Mouse (Mus musculus) embryonic facial prominence, embryonic 10.5 days (tissue): Measurements from ENCODE around the gene Sh3glb1. TPM values are rescaled to one million over a fixed set of nuclear protein-coding genes. Genes with fewer than 3 reads are reported as not detected.
"Not testable (repeated sequence)": the region's sequence is repeated elsewhere in the genome, so short reads cannot be mapped to it uniquely, and the experiment has no call there.

Experiments
- DNase-seq: peaks from one replicate; pipeline ENCODE4 v3.0.0-alpha.2; 2017; ENCODE audit warnings: low spot score
- H3K27ac ChIP-seq: fragments of 300-500 bp; sonication (generic); replicated peaks from 2 replicates; pipeline ENCODE4 v1.5.1; 2016; ENCODE audit warnings: mild to moderate bottlenecking
- H3K27me3 ChIP-seq: fragments of 300-500 bp; sonication (generic); replicated peaks from 2 replicates; pipeline ENCODE4 v1.6.1; 2016; ENCODE audit warnings: low read depth, mild to moderate bottlenecking; ENCODE audit not compliant: poor library complexity, severe bottlenecking
- H3K36me3 ChIP-seq: fragments of 300-500 bp; sonication (generic); replicated peaks from 2 replicates; pipeline ENCODE4 v1.6.1; 2016; ENCODE audit warnings: mild to moderate bottlenecking, moderate library complexity
- H3K4me1 ChIP-seq: fragments of 300-500 bp; sonication (generic); 2 replicates; pipeline ENCODE4 v1.6.1; 2016
- H3K4me3 ChIP-seq: fragments of 300-500 bp; sonication (generic); 2 replicates; pipeline ENCODE4 v1.5.1; 2016; ENCODE audit warnings: mild to moderate bottlenecking, moderate library complexity
- H3K9me3 ChIP-seq: fragments of 300-500 bp; sonication (generic); 2 replicates; pipeline ENCODE4 v1.6.1; 2016; ENCODE audit warnings: mild to moderate bottlenecking
- WGBS: fragments of 180-500 bp; shearing (Covaris S2); methylation state at CpG from one replicate; pipeline ENCODE4 v1.1.7; 2016; 5-methylcytosine and 5-hydroxymethylcytosine counted together
- polyA plus RNA-seq: library from polyadenylated mRNA; unstranded; fragments of >200 nt; fragmentation: Nextera tagmentation; extraction: Ambion mirVana; gene quantifications from 2 replicates; pipeline ENCODE4 v1.2.1, GENCODE M21; 2016

Gene Sh3glb1
- 65.7 and 68.5 TPM in 2 replicates for polyA plus RNA-seq

DNA sequence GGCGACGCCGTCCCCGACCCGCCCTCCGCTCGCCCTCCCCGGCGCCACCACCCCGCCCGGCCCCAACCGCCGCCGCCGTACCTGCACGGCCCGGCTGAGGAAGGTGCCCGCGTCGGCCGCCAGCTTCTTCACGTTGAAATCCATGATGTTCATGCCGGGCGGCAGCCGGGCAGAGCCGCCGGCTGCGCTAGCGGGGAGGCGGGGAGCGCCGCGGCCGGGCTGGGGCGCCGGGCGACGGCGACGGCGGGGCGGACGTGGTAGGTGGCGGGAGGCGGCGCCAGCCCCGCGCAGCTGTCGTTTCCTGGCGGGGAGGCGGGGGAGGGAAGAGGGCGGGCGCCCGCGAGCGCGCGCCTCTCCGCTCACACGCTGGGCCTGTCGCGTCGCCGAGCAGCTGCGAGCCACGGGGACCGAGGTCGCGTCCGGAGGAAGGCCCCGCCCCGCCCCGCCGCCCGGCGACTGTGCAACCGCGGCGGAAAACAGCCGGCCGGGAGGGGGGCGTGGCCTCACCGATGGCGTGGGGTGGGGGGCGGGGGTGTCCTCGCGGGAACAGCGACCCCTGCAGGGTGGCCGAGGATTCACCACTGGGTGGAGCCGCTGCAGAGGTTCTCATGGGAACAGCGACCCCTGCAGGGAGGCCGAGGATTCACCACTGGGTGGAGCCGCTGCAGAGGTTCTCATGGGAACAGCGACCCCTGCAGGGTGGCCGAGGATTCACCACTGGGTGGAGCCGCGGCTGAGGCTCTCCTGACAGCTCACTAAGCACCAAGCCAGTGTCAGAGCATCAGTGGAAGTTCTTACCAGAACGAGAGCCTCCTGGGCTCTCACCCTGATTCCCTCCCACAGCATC is at the start of gene Sh3glb1:
Gene Sh3glb1, minus strand, starts transcription at position 435 of the 847 bp plus-strand sequence.
- DNase-seq, result peak; percentile 95
- Histone ChIP-seq H3K4me3 (peak within 1 kb of the TSS; percentile 78), H3K27ac (peak within 1 kb of the TSS; percentile 96), H3K9me3 (no peaks in the 10 kb centered on the region), H3K36me3 (no peaks in the 10 kb centered on the region), H3K4me1 (peaks cover 30% of the 10 kb centered on the region), H3K27me3 (no peaks in the 10 kb centered on the region)
- under 1% methylated on average over 98 of the region's 98 CpGs for WGBS

DNA sequence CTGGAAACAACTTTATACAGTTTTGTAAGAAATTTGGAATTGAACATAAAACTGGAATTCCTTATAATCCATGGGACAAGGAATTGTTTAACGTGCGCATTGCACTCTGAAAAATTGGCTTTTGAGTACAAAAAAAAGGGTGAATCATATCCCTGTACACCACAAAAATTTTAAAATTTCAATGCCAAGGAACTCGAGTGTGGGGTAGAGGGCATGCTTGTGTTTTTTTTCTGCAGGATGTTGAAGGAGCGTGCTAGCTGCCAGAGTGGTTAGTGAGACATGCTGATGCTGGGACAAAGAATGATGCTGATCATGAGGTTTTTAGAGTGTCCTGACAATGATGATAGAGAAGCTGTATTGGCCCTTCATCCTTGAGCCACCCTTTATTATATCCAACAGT is 45.0 kb upstream of the Sh3glb1 start:
- WGBS, result 92% methylated on average over 4 of the region's 4 CpGs
- H3K27me3 ChIP-seq, result no peaks in the 10 kb centered on the region

DNA sequence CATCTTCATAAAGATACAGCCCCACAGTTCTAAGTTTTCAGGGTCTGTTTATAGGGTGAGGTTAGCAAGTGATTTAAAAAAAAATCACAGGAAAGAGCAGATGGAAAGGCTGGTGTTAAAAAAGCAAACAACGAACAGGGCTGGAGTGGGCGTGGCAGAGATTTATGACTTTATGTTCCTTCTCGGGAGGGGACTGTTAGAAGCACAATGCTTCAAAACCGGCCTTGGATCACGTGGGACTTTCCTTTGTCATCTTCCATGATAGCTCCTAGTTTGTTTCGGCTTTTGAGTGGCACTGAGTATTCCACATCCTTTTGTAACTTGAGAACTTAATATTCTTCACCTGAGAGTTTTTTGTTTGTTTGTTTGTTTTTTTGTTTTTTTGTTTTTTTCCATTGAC is 41.3 kb upstream of the Sh3glb1 start:
- WGBS, result 83% methylated on average over 6 of the region's 6 CpGs
- H3K27me3 ChIP-seq, result no peaks in the 10 kb centered on the region
- no peaks in the 10 kb centered on the region for H3K4me1 ChIP-seq
- no peaks in the 10 kb centered on the region for H3K36me3 ChIP-seq
- no peak overlapping the region for H3K4me3 ChIP-seq
- H3K27ac ChIP-seq, result no peak overlapping the region
- no peaks in the 10 kb centered on the region for H3K9me3 ChIP-seq
- no peak for DNase-seq

More for the DNA sequence above, 45.0 kb upstream of the Sh3glb1 start:
- no peak overlapping the region for H3K4me3 ChIP-seq
- H3K4me1 ChIP-seq, result no peaks in the 10 kb centered on the region
- no peak for DNase-seq
- H3K9me3 ChIP-seq, result no peaks in the 10 kb centered on the region
- no peaks in the 10 kb centered on the region for H3K36me3 ChIP-seq
- no peak overlapping the region for H3K27ac ChIP-seq

DNA sequence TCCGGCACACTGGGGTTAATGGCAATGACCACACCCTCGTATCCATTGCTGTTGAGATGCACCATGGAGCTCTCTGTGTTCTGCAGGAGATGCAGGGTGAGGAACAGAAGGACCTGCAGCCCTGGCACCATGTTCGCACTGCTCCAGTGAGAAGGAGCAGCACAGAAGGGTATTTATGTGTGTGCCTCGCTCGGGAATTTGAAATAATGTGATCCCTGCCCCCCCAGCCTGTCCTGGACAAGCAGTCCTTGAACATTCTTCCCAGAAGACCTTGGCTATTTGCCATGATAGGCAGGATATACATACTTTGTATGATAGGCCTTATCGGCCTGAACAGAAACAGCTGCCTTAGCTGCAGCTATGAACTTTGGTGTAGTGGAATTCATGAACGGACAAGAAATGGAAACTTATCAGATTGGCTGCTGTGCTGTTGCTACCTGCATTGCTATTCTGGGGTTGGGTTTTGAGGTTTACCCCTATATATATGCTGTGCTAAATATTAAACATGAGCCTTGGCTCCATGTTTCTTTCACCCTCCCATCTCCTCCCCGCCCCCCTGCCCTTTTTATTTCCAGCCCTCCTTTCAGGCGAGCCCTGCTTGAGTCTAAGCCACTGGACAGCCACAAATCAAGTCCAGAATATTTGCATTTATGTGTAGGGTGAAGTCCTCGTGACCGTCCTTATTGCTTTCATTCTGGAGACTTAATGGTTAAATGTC is 40.6 kb upstream of the Sh3glb1 start, which contains the start of gene Clca3a1:
Gene Clca3a1, minus strand, starts transcription at position 386 of the 718 bp plus-strand sequence.
- 88% methylated on average over 11 of the region's 11 CpGs for WGBS
- no peaks in the 10 kb centered on the region for H3K9me3 ChIP-seq
- H3K27me3 ChIP-seq, result no peaks in the 10 kb centered on the region

DNA sequence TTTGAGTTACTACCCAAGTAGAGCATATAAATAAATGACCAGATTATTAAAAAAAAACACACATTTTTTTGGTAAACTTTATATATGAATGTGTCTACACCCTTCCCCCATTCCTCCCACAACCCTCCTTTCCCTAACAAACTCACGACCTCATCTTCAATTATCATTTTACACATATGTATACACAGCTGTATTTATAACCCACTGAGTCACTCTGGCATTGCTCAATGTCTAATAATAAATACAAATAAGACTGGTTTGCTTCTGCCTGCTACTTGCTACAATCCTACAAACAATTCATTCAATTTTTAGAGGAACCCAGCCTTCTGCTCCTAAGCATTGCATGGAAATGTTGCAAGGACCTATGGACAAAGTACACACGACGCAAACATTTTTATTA is 39.6 kb upstream of the Sh3glb1 start:
- no peaks in the 10 kb centered on the region for H3K36me3 ChIP-seq
- no peak overlapping the region for H3K4me3 ChIP-seq
- H3K9me3 ChIP-seq, result no peaks in the 10 kb centered on the region
- H3K27me3 ChIP-seq, result no peaks in the 10 kb centered on the region
- DNase-seq, result no peak
- no peaks in the 10 kb centered on the region for H3K4me1 ChIP-seq
- H3K27ac ChIP-seq, result no peak overlapping the region
- WGBS, result 87% methylated on average over 3 of the region's 3 CpGs

More for the DNA sequence above, 40.6 kb upstream of the Sh3glb1 start, which contains the start of gene Clca3a1:
- no peaks in the 10 kb centered on the region for H3K36me3 ChIP-seq
- H3K27ac ChIP-seq, result no peak within 1 kb of the TSS
- H3K4me1 ChIP-seq, result no peaks in the 10 kb centered on the region
- no peak within 1 kb of the TSS for H3K4me3 ChIP-seq
- no peak for DNase-seq

DNA sequence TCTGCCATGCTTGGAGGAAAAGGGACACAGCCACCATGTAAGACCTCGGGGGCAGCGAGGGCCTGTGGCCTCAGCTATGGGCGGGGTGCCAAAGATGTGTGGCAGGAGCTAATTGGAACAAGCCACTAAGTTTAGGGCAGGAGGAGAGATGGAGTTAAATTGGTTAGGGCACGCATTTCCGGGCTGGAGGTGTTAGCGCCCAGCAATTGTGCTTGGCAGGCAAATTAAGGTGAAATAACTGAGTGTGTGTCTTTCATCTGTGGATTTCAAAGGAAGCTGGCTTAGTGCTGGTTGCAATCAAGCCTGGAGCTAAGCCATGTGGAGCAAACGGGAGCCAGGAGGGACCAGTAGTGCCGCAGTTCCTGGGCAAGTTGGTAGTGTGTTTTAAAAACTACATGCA is 36.0 kb upstream of the Sh3glb1 start:
- not testable (repeated sequence) for H3K27ac ChIP-seq, DNase-seq
- 84% methylated on average over 8 of the region's 8 CpGs for WGBS

DNA sequence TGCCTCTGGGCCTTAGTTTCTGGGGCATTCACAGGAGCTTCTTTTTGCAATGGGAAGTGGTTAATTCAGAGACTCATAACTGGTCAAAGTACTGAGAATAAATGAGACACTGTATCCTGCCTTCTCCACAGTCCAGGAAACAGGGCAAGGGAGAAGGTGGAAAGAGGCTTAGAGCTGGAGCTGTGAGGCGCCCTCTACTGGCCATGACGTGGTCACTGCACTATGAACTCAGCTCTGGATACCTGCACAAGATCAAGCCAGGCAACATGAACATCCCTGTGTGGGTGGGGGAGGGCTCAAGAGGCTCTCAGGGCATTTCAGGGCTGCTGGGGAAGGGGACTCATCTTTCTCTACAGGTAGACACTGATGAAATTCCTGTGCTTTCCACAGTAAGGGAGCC is 33.0 kb upstream of the Sh3glb1 start:
- Histone ChIP-seq H3K36me3 (no peaks in the 10 kb centered on the region), H3K4me3 (no peak overlapping the region), H3K4me1 (no peaks in the 10 kb centered on the region), H3K27me3 (no peaks in the 10 kb centered on the region), H3K27ac (no peak overlapping the region), H3K9me3 (no peaks in the 10 kb centered on the region)
- WGBS, result 0% methylated on average over 2 of the region's 2 CpGs
- DNase-seq, result peak; percentile 12

More for the DNA sequence above, 36.0 kb upstream of the Sh3glb1 start:
- not testable (repeated sequence) for H3K9me3 ChIP-seq, H3K27me3 ChIP-seq, H3K4me1 ChIP-seq, H3K36me3 ChIP-seq, H3K4me3 ChIP-seq

DNA sequence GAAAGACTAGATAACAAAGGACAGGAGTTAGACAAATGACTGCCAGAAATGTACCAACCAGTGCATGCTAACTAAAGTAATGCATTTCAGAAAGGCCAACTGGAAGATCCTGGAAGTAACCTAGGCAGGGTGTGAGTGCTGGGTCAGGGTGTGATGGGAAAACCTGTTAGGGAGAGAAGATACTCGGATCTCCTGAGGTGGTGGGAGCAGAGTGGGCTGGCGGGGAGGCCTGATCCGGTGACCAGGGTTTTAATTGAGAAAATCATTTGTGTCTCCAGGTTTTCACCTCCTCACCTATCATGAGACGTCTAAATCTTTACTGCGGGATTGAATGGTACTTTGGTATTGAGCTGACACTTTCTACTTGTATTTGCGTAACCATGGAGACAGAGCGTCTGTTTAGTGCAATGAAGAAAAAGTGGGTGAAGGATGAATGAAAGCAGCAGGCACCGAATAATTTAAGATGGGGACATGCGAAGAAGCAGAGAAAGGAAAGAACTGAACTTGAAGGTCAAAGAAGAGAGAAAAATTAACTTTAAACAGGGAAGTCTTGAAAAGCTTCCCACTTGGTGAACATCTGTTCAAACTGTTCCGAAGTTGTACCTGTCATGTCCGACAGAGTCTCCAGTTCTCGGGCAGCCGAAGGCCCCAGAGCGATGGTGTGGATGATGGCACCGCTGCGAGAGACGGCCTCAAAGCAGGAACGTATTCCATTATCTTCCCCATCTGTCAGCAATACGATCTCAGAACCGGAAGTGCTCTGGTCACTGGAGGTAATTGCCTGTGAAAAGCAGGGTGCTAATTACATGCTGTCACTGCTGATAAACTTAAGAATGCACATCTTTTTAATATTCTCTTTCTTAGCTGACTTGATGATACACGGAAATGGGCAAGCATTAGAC is 29.2 kb upstream of the Sh3glb1 start:
- not testable (repeated sequence) for H3K27me3 ChIP-seq, H3K9me3 ChIP-seq, H3K4me3 ChIP-seq, H3K4me1 ChIP-seq, DNase-seq, H3K27ac ChIP-seq, H3K36me3 ChIP-seq
- 72% methylated on average over 20 of the region's 21 CpGs for WGBS

DNA sequence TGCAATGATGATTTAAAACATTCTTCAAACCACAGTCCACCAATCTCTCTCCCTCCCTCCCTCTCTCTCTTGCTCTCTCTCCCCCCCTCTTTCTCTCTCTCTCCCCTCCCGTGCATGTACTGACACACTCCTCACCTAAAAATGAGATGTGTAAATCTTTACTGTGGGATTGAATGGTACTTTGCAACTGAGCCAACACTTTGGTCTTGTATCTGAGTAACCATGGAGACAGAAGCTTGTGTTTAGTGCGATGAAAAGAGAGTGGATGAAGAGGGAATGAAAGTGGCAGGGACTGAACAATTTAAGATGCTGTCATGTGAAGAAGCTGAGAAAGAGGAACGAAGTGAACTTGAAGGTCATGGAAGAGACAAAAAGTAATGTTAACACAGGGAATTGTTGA is 27.6 kb upstream of the Sh3glb1 start:
- WGBS, result 69% methylated on average over 3 of the region's 3 CpGs
- not testable (repeated sequence) for H3K36me3 ChIP-seq, H3K27ac ChIP-seq

DNA sequence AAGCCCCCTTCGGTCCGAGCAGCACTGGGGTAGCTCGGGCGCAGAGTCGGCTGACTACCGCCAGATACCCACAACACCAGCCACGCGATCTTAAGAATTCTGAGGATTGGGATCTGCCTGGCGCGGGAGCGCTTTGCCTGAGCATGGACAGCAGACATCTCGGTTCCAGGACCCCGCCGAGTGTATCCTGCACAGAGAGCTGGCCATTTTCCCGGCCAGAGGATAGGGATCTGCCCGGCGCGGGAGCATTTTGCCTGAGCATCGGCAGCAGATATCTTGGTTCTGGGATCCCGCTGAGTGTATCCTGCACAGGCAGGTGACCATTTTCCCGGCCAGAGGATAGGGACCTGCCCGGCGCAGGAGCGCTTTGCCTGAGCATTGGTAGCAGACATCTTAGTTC is 18.3 kb upstream of the Sh3glb1 start:
- not testable (repeated sequence) for H3K27ac ChIP-seq, H3K4me3 ChIP-seq, H3K27me3 ChIP-seq, H3K9me3 ChIP-seq, DNase-seq, H3K4me1 ChIP-seq, H3K36me3 ChIP-seq
- WGBS, result 77% methylated on average over 24 of the region's 24 CpGs

More for the DNA sequence above, 27.6 kb upstream of the Sh3glb1 start:
- H3K4me1 ChIP-seq, H3K4me3 ChIP-seq, H3K9me3 ChIP-seq, H3K27me3 ChIP-seq, DNase-seq: not testable (repeated sequence)

DNA sequence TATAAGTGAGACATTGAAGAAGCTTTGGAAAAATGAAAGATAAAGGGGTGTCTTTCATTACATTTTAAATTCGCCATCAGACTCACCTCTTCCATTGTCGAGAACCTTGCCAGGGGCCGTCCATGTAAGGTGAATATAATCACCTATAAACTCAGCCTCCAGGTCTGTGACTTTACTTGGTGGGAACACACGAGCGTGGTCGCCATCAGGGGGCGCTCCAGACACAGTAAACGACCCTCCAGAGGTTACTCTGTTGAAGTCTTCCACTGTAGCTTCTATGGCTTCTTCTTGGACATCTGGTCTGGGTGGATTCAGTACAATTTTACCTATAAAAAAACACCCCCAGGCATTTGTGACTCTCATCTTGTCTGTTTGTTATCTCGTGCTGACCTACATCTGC is 16.7 kb upstream of the Sh3glb1 start:
- H3K9me3 ChIP-seq, result no peaks in the 10 kb centered on the region
- H3K27ac ChIP-seq, result no peak overlapping the region
- no peaks in the 10 kb centered on the region for H3K36me3 ChIP-seq
- no peaks in the 10 kb centered on the region for H3K4me1 ChIP-seq
- H3K27me3 ChIP-seq, result no peaks in the 10 kb centered on the region
- no peak overlapping the region for H3K4me3 ChIP-seq
- peak; percentile 58 for DNase-seq
- 26% methylated on average over 9 of the region's 9 CpGs for WGBS

DNA sequence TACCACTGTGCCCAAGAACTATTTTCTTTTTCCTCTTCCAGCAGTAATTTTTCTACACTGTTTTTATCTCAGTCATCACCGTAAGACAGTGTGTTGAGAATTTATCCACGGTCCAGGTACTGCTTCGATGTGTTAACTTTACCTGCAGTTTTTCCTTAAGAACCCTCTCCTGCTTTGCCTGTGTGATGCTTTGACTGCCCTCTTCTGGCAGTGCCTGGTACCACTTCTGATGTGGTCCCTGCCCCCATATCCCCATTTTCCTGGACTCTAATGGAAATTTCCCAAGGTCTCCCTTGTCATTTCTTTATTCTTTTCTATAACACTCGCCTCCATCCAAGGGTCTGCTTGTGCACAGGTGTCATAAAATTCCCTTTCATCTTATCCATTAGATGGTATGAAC is 3.3 kb upstream of the Sh3glb1 start:
- 46% methylated on average over 4 of the region's 4 CpGs for WGBS
- H3K27me3 ChIP-seq, result no peaks in the 10 kb centered on the region

More for the DNA sequence above, 3.3 kb upstream of the Sh3glb1 start:
- Histone ChIP-seq H3K4me1 (peaks cover 17% of the 10 kb centered on the region), H3K36me3 (no peaks in the 10 kb centered on the region), H3K9me3 (no peaks in the 10 kb centered on the region), H3K27ac (no peak overlapping the region), H3K4me3 (no peak overlapping the region)
- DNase-seq, result peak; percentile 46
